Mouse (Mus musculus): ENCODE results near the gene Gfral.

Gfral gene

GRCm38 (mm10) chr9:76213557-76213956, at the start of gene Gfral:
Gfral (minus strand) TSS chr9:76213657.
- no peak for DNase-seq (ENCODE audit: extremely low read depth, low read depth, low spot score)

GRCm38 (mm10) chr9:76257731-76258130, 44.3 kb upstream of the Gfral start:
- no peak for DNase-seq (ENCODE audit: extremely low read depth, low read depth, low spot score)

- DNase-seq (ENCODE audit: extremely low read depth, low read depth, low spot score), result no peak
These were observed 39.1 kb upstream of the Gfral start for GRCm38 (mm10) chr9:76252544-76252943.

- no peak for DNase-seq (ENCODE audit: extremely low read depth, low read depth, low spot score)
These were observed 38.7 kb upstream of the Gfral start for GRCm38 (mm10) chr9:76252109-76252508.

GRCm38 (mm10) chr9:76242322-76242721, 28.9 kb upstream of the Gfral start:
- no peak for DNase-seq (ENCODE audit: extremely low read depth, low read depth, low spot score)

GRCm38 (mm10) chr9:76237946-76238345, 24.5 kb upstream of the Gfral start:
- DNase-seq (ENCODE audit: extremely low read depth, low read depth, low spot score), result no peak

GRCm38 (mm10) chr9:76237243-76237642, 23.8 kb upstream of the Gfral start:
- no peak for DNase-seq (ENCODE audit: extremely low read depth, low read depth, low spot score)

- DNase-seq (ENCODE audit: extremely low read depth, low read depth, low spot score), result no peak
These were observed 23.2 kb upstream of the Gfral start for GRCm38 (mm10) chr9:76236626-76237025.

- DNase-seq (ENCODE audit: extremely low read depth, low read depth, low spot score), result no peak
These were observed 22.6 kb upstream of the Gfral start for GRCm38 (mm10) chr9:76235945-76236503.

- DNase-seq (ENCODE audit: extremely low read depth, low read depth, low spot score), result no peak
These were observed 21.4 kb upstream of the Gfral start for GRCm38 (mm10) chr9:76234899-76235298.

GRCm38 (mm10) chr9:76230400-76230799, 16.9 kb upstream of the Gfral start:
- no peak for DNase-seq (ENCODE audit: extremely low read depth, low read depth, low spot score)

- no peak for DNase-seq (ENCODE audit: extremely low read depth, low read depth, low spot score)
These were observed 3.9 kb upstream of the Gfral start for GRCm38 (mm10) chr9:76217178-76217975.

- no peak for DNase-seq (ENCODE audit: extremely low read depth, low read depth, low spot score)
These were observed 1.2 kb upstream of the Gfral start for GRCm38 (mm10) chr9:76214678-76215077.

GRCm38 (mm10) chr9:76196917-76197316, 16.5 kb downstream of the Gfral start:
- no peak for DNase-seq (ENCODE audit: extremely low read depth, low read depth, low spot score)

GRCm38 (mm10) chr9:76179221-76179620, 34.2 kb downstream of the Gfral start:
- DNase-seq (ENCODE audit: extremely low read depth, low read depth, low spot score), result no peak

GRCm38 (mm10) chr9:76172686-76173295, 40.7 kb downstream of the Gfral start:
- DNase-seq (ENCODE audit: extremely low read depth, low read depth, low spot score), result no peak

GRCm38 (mm10) chr9:76168355-76168754, 45.1 kb downstream of the Gfral start:
- no peak for DNase-seq (ENCODE audit: extremely low read depth, low read depth, low spot score)

GRCm38 (mm10) chr9:76162446-76162845, 51.0 kb downstream of the Gfral start:
- DNase-seq (ENCODE audit: extremely low read depth, low read depth, low spot score), result no peak

GRCm38 (mm10) chr9:76145593-76145992, 67.9 kb downstream of the Gfral start:
- DNase-seq (ENCODE audit: extremely low read depth, low read depth, low spot score), result no peak

GRCm38 (mm10) chr9:76138378-76139109, 74.9 kb downstream of the Gfral start:
- no peak for DNase-seq (ENCODE audit: extremely low read depth, low read depth, low spot score)

- no peak for DNase-seq (ENCODE audit: extremely low read depth, low read depth, low spot score)
These were observed 79.4 kb downstream of the Gfral start for GRCm38 (mm10) chr9:76134042-76134441.

- DNase-seq (ENCODE audit: extremely low read depth, low read depth, low spot score), result no peak
These were observed 84.1 kb downstream of the Gfral start for GRCm38 (mm10) chr9:76129353-76129752.
